Mouse (Mus musculus) monocyte, adult 5-6 weeks (primary cell): ENCODE data around the gene Tln2. TPM values are rescaled to one million over a fixed set of nuclear protein-coding genes. Genes with fewer than 3 reads are reported as not detected.

ENCODE experiments used
- ATAC-seq: fragments of 153-309, 156-312 bp; replicated peaks from 2 replicates; pipeline ENCODE4 v1.8.0; 2017; ENCODE audit warnings: mild to moderate bottlenecking; ENCODE audit not compliant: low TSS enrichment, insufficient number of reproducible peaks, severe bottlenecking, poor library complexity, low FRiP score
- total RNA-seq: library from RNA; stranded (forward); fragments of 200-1000, 200-491, 200-594 nt; gene quantifications from 3 replicates; pipeline ENCODE4 v1.2.3, GENCODE M21; 2017

Tln2 gene
- total RNA-seq, 1 experiment from 2014 or later, result not detected

DNA sequence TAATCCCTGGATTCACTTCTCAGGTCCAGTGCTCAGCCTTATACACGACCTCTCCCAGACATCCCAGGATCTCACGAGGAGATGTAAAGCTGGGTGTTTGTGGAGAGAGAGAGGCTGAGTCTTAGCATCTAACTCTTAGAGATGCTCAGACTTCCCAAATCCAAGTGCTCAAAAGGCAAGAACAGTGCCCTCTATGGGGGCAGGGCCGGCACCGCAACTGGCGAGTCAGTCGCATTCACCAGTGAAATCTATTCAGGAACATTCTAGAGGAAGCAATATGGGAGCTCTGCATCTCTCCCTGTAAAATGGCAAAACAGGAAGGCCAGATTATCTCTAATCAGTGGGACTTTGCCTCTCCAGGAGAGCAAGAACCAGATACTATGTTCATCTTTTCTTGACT, 159.9 kb downstream of the Tln2 start:
- ATAC-seq, result no peak

DNA sequence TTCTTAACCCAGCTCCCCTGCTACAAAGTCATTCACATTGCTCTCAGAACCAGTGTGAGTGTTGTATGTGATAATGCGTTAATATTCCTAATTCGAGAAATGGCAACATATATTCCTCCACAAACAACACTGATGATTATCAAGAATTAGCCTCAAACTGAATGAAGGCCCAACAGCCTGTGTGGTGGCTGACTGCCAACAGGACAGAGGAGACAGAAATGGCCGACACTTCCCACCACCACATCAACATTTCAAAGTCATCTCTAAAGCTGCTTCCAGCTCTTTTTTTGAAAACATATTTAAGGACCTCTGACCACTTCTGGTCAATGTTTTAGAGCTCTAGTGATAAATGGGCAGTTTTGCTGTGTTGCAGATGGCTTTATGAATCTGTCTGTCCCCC, 161.7 kb downstream of the Tln2 start:
- no peak for ATAC-seq

DNA sequence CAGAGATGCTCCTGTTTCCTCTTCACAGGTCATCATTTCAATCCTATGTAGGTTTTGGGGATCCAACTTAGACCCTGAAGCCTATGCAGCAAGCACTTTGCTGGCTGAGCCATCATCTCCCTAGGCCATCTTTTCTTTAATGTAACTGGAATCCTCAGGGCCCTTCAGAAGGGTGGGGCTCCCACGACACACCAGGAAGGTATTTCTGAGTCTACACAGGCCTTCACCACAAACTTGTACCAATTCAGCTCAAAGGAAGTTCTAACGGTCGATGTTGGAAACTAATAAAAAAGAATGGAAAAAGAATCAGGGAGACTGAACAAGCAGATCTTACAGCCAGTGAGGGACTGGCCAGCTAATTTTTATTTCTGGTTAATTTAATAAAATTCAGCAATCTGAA, 163.1 kb downstream of the Tln2 start:
- ATAC-seq, result no peak

DNA sequence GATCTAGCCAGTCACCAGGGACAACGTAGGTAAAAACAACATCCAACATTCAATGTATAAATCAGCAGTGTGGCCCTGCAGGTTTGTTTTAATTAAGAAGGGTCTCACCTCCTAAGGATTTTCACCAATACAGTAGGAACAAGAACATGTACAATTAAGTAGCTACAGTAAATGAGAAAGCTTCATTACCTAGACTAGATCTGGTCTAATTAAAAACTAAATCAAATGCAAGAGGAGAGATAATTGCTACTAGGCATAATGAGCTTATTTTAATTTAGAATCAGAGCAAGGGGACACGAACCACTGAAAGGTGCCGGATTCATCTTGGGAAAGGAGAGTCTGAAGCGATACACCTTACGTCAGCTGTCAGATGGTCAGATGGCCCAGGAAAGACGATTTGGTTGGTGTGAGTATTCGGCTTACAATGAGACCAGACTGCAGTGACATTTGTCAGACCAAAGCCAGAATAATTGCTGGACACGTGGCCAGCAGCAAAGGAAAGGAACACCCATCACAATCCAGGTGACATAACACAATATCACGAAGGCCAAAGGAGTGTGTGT, 175.4 kb downstream of the Tln2 start:
- ATAC-seq, result no peak

DNA sequence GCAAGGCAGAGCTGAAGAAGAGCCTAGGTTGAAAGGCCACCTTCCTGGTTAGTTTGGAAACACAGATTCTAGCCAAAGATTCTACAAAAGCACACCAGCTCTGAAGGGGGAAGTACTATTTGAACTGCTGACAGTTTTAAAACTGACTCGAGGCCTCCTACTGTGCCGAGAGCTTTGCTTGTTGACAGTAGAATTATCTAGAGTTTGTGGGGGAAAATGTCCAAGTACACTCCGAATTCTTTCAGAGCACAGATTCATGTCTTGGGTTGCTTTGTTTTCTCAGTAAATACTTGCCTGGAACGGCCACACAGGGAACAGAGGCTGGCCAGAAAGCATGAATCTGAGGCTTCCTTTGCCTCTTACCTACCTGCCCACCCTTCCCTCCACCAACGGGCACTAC, 179.4 kb downstream of the Tln2 start:
- ATAC-seq, result no peak

DNA sequence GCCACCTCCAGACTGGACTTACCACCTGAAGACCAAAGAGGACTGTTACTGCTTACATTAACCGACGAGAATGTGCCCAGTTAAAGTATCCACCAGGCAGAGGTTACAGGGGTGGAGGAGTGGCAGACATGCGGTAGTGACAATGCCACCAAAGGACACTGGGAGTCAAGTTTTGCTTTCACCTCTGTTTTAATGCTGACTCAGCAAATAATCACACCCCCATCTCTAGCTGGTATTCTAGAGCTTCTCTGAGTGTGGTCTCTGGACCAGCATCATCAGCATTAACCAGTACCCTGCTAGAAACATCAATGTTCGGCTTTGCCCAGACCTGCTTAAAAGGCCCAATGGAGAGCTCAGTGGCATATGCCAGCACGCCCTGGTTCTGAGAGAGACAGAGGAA, 180.7 kb downstream of the Tln2 start:
- no peak for ATAC-seq

DNA sequence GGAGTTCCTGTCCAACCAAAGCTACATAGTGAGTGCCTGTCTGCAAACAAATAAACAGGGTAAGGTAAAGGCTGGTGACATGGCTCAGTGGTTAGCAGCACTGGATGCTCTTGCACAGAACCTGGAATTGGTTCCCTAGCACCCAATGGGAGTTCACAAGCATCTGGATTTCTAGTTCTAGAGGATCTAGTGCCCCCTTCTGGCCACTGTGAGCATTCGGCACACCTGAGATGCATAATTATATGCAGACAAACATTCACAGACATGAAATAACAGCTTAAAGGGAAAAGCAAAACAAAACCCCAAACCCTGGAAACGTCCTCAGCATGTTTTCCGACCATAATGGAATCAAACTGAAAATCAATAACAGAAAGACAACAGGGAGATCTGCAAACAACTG, 191.4 kb downstream of the Tln2 start:
- no peak for ATAC-seq

DNA sequence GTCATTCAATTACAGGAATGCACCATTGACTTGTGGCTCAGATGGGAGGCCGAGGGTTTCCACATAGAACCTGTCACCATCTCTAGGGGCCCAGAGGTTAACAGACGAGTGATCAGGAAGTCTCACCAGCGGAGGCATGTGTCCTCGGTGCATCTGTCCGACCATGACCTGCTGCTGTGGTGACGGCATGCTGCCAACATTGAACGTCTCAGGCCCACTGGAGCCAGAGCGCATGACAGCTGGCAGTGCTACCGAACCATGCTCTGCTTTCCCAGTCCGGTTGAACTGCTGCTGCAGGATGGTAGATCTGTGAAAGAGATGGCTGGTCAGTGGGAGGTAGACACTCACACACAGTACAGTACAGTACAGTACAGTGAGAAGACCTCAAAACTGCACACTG, 197.0 kb downstream of the Tln2 start:
- ATAC-seq, result no peak

DNA sequence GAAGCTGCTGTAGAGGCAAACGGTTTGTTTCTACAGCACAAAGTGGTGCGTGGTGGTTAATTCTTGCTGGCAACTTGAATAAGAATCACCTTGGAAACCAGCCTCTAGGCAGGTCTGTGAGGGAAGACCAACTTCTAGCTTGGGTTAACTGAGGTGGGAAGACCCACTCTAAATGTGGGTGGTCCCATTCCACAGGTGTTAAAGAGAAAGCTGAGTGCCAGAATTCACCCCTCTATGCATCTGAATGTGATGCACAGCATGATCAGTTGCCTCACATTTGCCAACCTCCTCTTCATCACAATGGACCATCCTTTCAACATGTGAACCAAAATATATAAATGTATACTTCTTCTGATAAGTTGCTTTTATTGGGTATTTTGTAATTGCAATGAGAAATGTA, 197.4 kb downstream of the Tln2 start:
- no peak for ATAC-seq

DNA sequence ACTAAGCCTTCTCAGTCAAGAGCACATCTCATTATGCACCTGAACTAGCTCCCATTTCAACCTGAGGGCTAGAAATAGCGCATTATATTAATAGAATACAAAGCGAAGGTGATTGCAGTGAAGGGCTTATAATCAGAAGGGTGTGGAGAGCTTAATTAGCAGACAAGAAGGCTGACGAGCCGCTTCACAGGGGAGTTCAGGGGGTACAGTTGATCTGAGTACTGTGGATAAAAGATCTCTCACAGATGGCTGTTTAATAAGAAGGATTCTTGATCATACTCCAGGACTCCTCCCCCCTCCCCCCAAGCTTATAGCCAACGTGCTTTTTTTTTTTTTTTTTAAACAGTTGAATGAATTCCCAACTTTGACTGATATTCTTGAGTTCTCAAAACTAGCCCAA, 198.0 kb downstream of the Tln2 start:
- no peak for ATAC-seq

DNA sequence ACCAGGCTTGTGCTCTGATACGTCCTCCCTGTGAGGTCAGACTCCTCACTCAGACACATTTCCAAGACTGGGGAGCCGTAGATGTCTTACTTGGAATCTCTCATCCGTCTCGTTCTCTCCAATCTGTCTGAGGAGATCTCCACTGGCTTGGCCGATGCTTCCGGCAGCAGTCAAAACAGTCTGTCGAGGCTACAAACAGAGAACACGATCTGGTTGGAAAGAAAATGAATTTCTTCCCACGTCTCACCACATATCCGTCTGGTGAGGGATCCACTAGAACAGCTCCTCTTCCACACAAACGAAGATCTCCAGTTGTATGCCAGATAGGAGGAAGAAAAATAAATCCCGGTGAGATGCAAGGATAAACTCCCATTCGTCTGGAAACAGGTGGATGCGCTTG, 205.1 kb downstream of the Tln2 start:
- no peak for ATAC-seq

DNA sequence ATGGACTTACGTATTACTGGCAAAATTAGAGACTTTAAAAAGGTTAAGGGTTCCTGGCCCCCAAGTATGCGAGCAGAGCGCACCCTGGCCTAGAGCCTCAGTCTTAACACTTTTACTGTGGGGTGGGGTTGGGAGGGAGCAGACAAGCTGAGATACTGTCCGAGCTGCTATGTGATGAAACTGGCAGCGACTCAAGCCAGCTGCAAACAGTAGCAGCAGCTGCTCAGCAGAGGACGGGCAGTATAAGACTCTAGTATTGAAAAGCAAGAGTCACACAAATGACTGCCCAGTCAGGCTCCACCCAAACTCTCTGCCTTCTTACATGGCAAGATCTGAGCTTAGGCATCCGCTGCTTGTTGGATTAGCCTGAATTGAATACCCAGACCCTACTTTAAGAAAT, 206.1 kb downstream of the Tln2 start:
- ATAC-seq, result no peak

DNA sequence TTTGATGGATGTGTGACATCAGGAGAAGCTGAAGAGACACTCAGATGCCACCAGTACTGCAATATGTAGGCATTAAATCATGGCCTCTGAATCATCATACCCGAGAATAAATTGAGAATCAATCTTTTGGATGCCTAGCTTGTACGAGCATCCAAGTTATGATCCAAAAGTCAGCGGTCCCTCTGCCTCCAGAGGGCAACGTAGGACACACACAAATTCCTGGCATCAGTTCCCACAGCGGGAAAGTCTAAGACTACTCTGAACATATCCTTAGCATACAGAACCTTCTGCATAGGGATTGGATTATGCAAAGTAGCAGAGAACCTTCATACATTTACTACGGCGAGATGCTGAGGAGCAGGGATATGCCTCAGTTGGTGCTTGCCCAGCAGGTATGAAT, 210.5 kb downstream of the Tln2 start:
- ATAC-seq, result no peak

DNA sequence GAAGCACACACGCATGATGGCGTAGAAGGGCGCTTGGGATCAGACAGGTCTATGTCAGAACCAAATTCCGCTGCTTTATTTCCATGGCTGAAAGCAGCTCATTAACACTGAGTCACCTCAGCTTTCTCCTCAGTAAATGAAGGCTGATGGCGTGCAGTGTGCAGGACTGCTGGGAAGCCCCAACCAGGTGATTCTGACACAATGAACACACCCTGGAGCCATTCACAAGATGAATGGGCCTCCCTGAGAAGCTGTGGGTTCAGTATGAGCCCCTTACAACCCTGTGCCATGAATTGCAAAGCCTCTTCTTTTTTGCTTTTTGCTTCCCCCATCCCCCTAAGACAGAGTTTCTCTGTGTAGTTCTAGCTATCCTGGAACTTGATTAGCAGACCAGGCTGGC, 212.3 kb downstream of the Tln2 start:
- ATAC-seq, result no peak

DNA sequence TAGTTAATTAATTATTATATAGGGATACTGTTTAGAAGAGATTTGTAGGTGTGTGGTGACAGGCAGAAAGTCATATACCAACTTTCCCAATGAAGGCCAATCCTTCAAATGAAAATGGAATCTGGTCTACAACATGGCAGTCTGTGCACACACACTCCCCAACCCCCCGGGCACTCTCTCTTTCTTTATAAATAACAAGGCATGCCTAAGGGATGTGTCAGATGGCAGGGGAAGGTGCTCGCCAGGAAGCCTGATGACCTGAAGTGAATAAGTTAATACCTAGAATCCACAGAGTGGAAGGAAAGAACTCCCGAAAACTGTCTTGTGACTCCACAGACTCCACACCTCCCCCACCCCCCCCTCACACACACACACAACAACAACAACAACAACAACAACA, 228.2 kb downstream of the Tln2 start:
- ATAC-seq, result no peak

DNA sequence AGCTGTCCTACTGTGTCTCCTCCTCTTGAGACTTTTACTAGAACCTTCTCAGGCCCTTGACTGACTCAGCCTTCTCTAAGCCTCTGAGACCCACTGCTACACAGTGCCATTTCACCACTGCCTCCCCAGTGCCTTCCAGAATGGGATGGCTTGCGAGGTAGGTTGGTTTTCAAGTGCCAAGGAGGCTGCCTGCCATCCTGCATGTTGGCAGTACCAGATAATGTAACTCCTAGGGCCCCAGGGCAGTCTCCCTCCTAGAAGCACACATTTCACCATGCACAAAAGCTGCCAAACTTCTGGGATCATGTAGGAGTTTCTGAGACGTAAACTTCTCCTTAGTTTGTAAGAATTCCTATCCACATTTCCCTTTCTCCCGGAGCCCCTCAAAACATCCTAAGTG, 231.1 kb downstream of the Tln2 start:
- no peak for ATAC-seq

DNA sequence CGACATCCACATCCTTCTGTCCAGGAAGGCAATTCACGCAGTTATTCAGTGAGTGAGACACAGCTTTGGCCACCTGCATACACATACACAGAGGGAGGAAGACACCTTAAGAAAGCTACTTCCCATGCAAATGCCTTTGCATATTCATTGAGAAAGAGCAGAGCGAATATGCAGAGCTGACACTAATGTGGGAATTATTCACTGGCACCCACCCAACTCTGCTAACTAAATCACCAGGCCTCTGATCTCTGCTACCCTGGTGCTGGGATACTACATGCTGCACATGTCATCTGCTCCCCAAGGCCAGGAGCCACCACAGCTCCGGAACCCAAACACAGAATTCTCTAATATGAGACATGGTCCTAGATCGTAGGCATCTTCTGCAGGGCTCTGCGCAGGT, 237.6 kb downstream of the Tln2 start:
- no peak for ATAC-seq

DNA sequence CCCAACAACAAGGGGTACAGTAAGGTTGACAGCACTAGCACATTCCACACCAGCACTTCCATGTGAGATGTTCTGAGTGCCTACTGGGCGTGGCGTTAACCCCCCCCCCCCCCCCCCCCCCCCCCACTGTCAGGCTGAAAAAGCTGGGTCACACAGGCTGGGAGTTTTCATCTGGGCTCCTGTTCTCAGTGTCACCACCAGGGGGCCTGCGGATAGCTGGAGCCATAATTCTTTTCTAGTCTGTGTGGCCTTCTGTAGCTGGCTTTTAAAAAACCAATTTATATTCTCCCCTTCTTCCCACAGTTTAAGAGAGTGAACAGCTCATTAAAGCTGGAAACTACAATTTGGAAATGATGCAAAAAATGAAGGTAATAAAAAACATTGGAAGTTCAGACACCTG, 244.1 kb downstream of the Tln2 start:
- no peak for ATAC-seq

DNA sequence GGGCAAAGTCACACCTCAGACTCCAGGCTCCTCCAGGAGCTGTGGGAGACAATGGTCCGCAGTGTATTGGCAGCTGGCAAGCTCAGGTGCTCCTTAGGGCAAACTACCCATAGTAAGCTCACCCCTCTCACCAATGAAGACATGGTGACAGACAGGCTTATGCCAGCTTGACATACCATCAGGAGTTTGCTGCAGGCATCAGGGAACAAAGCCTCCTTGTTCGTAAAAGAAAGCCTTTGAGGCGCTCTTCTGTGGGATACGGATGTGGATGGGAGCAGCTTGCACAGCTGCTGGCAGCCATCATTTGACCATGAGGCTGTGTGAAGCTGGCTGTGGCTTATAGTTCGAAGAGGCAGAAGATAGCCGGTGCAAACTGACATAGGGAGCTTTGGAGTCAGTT, 254.5 kb downstream of the Tln2 start:
- ATAC-seq, result no peak

DNA sequence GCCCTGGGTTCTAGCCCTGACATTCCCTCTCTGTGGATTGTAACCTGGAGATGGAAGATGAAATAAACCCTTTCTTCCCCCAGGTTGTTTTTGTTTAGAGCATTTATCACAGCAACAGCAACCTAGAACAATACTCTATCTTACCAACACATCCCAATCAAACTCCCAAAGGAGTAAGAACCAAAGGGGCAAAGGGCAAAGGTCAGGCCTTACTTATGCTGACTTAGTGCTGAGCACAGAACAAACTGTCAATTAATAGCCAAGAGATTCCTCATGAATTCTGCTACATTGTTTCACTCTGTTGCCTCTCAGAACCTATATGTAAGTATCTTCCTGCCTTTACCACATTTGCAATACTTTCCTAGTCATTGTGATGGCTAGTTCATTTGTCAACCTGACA, 255.5 kb downstream of the Tln2 start:
- ATAC-seq, result no peak

DNA sequence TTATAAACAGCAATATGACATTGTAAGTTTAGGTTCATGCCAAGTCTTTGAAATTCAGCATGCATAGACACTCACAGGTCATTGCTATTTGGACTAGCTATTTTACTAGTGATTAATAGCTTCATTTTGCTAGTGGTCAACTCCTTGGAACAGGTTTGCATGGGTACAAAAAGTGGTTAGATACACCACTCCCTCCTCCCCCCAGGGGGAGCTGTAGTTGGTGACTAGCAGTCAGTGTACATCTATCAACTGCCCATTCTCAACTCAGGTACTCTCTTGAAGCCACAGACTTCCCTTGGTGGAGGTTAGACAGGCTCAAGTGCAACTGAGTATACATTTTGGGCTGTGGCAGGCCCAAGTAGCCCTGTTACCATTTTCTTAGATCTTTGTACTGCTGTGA, 256.5 kb downstream of the Tln2 start:
- ATAC-seq, result no peak
